Mouse (Mus musculus) colon, adult 2 months (tissue): ENCODE data around the gene Gm49336. TPM values are rescaled to one million over a fixed set of nuclear protein-coding genes. Genes with fewer than 3 reads are reported as not detected.

ENCODE experiments used
- polyA plus RNA-seq: library from polyadenylated mRNA; depleted of rRNA; stranded (reverse); fragments of >200 nt; gene quantifications from 2 replicates; pipeline ENCODE4 v1.2.3, GENCODE M21; 2012; rRNA removed

Gene Gm49336
- polyA plus RNA-seq: 19.5 and 20.6 TPM in 2 replicates

DNA sequence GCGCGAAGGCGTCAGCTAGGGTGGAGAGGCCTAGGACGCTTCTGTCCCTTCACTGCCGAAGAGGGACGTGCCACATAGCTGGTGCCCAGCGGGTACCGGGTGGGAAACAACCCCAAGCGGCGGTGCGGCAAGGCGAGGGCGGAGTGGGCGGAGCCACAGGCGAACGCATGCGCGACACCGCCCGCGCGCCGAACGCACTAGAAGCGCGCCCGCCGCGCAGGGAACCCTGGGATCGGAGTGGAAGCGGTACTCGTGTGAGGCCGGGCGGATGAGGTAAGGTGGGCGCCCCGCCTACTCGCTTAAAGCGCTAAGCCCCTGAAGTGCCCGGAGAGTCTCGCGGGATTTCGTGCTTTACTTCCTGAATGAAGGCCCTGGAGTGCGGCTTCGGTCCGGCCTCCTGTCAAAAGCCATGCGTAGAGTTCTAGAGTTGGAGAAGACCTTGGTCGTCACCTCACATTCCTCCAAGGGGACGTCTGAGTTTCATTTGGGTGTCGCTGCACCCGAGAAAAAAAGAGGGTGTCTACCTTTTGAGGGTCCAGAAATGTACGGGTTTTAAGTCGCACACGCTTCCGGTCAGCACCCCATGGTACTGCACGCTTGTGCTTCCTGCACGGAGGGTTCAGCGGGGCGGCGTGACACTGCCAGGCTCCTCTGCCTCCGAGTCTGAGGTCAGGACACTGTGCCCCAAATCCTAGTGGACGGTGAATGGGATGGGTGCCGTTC is at the start of gene Gm49336, which contains the start of gene Nupl1:
TSS of gene Gm49336 (minus strand) at position 227 of the 723 bp plus-strand sequence.
TSS of gene Nupl1 (minus strand) at position 151 of the 723 bp plus-strand sequence.

DNA sequence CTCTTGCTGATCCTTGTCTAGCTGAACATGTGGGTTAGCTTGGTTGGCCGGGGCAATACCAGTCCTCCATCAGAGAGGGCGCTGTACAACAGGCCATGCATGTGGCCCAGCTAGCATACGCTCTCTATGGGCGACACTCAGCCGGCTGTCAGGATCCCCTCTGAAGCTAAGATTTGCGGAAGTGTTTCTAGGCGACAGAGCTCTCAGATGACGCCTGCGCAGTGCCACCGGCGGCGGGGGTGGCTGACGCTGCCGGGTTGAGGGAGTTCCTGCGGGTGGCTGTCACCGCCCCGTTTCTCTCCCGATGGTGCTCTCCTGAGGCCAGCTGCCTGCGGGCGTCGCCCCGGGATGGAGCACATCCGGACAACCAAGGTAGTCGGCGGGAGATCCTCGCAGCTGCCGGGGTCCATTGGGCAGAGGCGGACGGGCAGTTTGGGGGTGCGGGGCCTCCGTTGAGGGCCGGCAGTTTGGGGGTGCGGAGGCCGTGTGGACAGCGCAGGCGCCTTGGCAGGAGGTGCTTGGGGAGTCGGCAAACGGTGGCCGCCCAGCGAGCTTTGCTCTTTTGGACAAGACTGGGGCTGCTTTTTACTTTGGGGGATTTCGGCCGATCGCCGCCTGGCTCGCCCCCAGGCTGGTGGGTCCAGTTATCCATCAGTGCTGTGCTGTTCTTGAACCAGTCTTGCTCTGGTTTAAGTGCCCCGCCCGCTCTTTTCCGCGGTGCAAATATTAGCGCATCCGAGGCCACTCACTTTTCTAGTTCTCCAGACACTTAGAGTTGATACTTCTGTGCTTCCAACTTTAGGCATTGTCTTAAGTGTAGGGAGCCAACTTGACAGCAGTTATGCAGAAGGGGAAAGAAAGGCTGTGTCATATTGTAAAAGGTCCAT is 13.9 kb upstream of the Gm49336 start, which contains the start of gene Mtmr6:
TSS of gene Mtmr6 (plus strand) at position 239 of the 887 bp plus-strand sequence.

DNA sequence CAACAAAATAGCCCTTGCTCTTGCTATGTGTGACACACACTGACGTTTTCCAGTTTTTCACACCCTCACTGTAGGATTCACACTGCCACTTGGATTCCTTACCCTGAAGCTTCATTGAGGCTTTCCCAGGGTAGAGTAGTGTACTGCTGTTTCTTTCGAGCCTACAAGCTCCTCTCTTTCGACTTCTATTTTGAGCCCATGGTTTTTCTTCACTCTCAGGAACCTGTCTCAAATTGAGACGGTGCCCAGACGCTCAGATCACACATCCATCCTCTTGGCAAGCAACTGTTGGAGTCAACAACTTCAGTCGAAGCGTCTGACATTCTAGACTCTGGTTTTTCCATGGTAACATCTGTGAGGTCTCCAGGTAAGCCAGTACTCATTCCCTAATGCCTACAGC is 54.4 kb downstream of the Gm49336 start, which contains the start of gene Atp8a2:
TSS of gene Atp8a2 (minus strand) at position 296 of the 400 bp plus-strand sequence.

Other genes starting within 250 kb of the Gm49336 start
- gene Atp8a2, start 54.3 kb downstream of the Gm49336 start, polyA plus RNA-seq: 6.2 and 6.5 TPM in 2 replicates
- gene Nupl1, start 76 bp downstream of the Gm49336 start, polyA plus RNA-seq: 0.03 TPM in 1 of 2 replicates, not detected in the other
- 18.7 and 20.8 TPM in 2 replicates for gene Mtmr6, start 13.7 kb upstream of the Gm49336 start, polyA plus RNA-seq
- 0.03 and 0.07 TPM in 2 replicates for gene Amer2, start 121.8 kb upstream of the Gm49336 start, polyA plus RNA-seq